Mouse (Mus musculus) urinary bladder, postnatal 10 days (tissue): ENCODE results near the gene Olfr331.
A peak's percentile ranks its signal among the peaks of the same experiment; 100 is the strongest.
"Not testable (repeated sequence)": the region's sequence is repeated elsewhere in the genome, so short reads cannot be mapped to it uniquely, and the experiment has no call there.

Source experiments
- DNase-seq: peaks from one replicate; pipeline ENCODE4 v3.0.0; 2022; ENCODE audit warnings: low spot score

Olfr331 gene

DNA sequence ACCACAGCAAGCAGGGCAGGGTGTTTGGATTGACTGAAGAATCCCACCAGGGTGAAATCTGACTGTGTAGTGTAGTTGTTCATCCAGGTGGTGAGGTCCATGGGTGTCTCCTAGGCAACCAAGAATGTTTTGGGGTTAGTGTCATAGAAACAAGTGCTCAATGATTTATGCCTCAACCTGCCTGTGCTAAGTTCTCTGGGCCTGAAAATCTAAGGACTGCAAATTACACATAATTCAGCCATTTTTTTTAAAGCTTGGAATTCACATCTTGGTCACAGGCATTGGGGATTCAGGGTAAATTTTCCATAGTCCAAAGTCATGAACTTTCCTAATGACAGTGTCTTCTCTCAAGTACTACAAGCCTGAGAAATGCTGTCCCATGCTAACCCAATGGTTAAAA is at the start of gene Olfr331:
Gene Olfr331 (minus strand): TSS at position 101 of the 400 bp plus-strand sequence.
- DNase-seq, result not testable (repeated sequence)

DNA sequence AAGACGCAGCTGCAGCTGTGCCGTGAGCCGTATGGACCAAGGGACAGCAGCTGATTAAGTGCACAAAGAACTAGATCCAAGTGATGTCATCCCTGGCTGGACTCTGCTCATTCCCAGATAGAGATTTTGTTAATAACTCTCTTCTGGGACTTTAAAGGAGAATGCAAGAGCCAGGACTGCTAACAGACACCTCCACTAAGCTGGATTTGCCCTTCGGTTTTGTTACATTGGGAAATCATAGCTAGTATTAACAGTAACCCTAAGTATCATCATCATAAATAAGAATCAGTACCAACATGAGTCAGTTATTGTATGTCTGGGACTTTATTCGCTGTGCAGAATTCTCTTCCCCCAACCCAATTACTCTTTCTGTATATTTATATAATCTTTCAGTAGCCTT is 44.0 kb upstream of the Olfr331 start, which contains the start of gene Olfr329-ps:
Gene Olfr329-ps (minus strand): TSS at position 101 of the 400 bp plus-strand sequence.
- DNase-seq, result no peak

DNA sequence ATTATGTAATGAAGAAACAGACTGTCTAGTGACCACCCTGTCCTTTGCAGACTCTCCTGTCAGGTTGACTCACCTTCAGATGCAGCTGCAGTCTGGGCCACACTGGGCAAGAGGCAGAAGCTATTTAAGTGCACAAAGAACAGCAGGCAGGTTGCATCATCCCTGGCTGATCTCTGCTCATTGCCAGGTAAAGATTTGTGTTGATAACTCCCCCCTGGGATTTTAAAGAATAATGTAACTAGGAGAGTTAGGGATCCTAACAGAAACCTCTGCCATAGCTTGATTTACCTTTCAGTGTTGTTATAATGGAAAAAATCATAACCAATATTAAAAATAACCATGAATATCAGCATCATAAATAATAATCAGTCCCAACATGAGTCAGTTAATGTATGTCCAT is 32.4 kb upstream of the Olfr331 start, which contains the start of gene Olfr330:
Gene Olfr330 (minus strand): TSS at position 101 of the 400 bp plus-strand sequence.
- not testable (repeated sequence) for DNase-seq

DNA sequence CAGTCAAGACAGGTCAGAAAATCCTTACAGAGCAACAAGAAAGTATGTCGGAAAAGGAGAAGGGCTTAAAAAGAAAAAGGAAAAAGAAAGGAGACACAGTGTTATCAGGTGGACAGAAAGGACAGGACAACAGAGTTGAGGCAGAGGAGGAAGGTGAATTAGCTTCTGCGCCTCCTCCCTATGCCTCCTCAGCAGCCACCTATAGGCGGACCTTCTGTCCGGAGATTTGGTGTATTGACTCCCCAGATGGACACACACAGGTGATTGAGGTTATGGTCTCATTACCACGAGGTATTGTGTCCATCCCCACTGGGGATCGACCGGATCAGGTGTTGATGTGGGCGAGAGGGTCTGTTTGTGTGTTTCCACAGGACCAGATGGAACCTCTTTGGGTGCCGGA is 17.4 kb upstream of the Olfr331 start:
- peak; percentile 19 for DNase-seq

DNA sequence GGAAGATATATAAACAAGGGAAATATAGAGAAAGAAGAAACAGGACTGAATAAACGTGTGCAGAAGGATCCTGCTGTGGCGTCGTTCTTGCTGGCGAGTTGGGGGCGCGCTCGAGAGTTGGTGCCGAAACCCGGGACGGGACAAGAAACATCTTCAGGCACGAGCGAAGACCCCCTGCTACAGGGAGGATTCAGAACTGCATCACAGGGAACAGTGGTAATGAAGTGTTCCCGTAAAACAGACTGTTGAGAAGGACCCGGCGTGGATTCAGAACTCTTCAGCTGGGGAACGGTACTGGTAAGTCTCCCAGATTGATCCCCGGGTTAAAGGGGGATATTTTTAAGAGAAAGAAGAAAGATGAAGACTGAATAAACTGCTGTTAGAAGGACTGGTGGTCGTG is 16.5 kb upstream of the Olfr331 start:
- peak; percentile 99 for DNase-seq

DNA sequence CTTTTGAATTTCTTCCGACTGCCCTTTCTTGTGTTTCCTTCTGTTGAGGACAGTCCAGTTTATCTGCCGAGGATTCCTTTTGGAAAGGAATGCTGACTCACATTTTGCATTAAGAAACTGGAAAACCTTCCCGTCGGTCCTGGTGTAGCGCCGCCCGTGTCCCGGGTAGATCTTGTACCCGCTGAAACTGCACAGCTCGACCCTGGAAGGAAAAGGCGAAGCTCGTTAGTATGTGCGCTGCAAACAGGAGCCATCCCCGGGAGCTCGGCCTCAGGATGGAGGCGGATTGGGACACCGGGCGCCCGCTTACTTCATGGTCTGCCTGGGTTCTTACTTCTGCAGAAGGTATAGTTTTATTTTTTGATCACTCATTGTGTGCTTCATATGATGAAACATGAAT is 6.7 kb upstream of the Olfr331 start:
- DNase-seq, result not testable (repeated sequence)

DNA sequence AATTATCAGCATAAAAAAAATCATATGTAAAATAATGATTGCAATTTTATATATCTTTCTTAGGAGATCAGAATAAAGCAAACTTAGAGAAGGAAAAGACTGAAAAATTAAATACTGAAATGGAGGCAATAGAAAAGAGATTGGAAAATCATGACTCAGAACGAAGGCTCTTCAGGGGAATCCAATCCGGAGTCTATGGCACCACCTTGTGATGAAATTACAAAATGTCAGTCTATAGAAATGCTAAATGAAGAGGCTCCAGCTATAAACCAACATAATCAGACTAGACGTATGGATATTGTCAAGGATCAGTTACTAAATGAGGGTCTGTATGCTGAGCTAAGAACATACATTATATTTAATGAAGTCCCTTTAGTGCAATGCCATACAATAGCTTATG is 3.1 kb downstream of the Olfr331 start:
- DNase-seq, result no peak

DNA sequence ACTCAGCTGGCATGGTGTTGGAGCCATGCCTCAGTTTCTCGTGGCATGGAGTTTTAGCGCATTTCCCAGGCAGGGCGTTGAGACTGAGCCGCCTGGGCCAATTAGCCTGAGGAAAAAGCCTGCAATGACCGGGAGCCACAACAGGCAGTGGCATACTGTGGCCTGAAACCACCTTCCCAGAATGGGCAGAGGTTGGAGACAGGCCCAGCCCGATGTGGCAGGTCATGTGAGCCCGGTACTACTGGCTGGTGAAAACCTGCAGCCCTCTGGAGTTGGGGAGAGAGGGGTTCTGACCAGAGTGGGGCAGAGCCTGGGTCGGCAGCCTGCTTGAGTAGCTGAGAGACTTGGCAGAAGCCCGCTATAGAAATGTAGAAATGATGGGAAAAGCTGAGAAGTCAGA is 3.6 kb downstream of the Olfr331 start:
- no peak for DNase-seq

DNA sequence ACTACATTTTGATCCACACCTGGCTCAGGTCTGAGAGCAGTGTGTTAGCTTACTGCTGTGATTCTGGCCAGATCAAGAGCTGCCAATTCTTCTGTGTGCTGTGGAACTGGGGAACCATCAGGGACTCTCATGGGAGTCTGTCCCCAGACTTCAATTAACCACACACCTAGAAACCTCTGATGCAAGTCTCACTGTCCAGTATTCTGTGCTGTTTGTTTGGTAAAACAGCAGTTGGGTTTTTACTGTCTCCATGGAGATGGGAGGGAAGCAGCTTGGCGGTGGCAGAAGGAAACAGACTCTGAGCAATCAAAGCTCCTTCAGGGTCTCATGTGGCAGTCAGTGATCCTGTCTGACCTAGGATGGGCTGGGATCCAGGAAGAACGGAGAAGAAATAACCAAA is 9.9 kb downstream of the Olfr331 start, which contains the start of gene Olfr332:
Gene Olfr332 (minus strand): TSS at position 101 of the 400 bp plus-strand sequence.
- no peak for DNase-seq

DNA sequence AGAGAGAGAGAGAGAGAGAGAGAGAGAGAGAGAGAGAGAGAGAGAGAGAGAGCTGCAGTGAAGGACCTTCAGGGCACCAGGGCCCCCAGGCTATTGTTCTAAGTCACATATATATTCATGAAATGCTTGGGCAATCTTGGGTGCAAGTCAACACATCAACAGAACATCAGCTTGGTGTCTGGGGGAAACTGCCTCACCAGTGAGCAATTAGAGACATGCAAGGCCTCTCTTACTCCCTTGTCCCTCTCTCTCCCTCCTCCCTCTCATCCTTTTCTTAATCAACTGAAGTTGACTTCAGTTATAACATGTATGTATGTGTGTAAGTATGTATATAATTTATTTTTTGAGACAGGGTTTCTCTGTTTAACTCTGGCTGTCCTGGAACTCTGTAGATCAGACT is 40.2 kb downstream of the Olfr331 start, which contains the start of gene Olfr30:
Gene Olfr30 (minus strand): TSS at position 101 of the 400 bp plus-strand sequence.
- DNase-seq, result no peak

DNA sequence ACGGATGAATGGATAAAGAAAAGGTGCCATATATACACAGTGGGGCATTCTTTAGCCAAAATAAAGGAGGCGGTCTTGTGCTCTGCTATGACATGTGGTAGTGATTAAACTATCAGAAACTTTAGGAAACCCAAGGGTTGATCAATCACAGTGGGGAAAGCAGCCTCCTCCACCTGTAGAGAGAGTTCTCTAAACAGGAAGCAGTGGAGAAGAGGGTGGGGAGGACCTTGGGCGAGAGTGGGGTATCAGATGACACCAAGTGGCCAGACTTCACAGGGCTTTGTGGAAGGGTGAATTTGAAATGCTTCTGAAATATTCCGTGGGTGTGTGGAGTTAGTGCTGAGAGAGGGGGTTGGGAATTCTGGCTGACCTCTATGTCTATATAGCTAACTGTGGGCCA is 48.8 kb downstream of the Olfr331 start:
- DNase-seq, result peak; percentile 2

DNA sequence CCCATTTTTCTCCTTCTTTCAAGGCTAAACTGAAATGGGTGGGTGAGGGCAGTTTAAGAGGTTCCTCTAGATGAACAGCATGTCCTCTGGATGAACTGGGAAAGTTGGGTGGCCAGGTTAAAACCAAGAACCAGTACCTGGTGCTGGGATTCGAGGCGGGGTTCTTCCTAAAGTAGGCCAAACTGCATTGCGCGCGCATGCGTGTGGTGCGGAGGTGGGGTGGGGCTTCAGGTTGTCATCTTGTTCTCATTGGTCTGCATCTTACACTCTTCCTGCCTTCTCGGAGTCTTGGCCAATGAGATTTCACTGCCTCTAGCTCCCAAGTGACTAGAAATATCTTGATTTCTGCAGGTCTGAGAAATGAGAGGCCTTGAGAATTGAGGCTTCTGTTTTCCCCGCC is 49.6 kb downstream of the Olfr331 start, which contains the start of gene Lypd9:
Gene Lypd9 (minus strand): TSS at position 165 of the 400 bp plus-strand sequence.
- peak; percentile 7 for DNase-seq
